Mouse (Mus musculus): ENCODE data around the gene Cdk5rap3. TPM values are rescaled to one million over a fixed set of nuclear protein-coding genes. Genes with fewer than 3 reads are reported as not detected.

The Cdk5rap3 gene
- total RNA-seq, 2 experiments from 2014 or later: 27.5 to 31.8 TPM

DNA sequence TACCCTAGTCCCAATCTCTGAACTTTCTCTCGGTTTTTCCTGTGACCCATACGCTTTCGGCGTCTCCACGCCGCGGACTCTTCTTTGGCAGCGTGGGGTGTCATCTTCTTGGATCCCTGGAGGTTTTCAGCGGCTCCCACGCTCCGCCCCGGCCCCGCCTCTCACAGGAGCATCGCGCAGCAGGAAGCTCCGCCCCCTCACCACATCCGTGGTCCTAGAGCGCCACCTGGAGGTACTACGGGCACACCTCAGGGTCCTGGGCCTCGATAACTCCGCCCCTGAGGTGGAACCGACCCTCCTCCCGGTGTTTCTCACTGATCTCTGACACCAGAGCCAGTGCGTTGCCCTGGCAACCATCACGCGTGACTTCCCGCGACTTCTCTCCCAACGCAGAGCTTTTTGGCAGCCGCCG is 54.4 kb downstream of the Cdk5rap3 start:
- peak; percentile 95 to 96 for DNase-seq (ENCODE audit: low spot score in 2 of 2)

DNA sequence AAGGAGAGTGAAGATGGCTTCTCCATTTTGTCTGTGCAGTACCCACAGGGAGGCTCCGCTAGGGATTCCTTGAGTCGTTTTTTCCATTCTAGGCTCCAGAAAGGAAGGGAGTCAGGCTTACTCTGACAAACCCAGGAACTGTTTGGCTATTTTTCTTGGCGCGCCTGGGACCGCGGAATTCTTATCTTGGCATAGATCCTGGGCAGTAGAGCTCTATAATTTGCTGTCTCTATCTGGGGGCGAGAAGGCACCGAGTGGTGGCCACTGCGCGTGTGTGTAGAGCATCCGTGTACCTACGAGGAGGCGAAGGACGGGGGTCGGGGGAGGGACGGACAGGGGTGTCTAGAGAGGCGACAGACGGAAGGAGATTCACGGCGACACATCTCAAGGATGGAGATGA is 54.9 kb downstream of the Cdk5rap3 start:
- DNase-seq (ENCODE audit: low spot score in 2 of 2): peak in 1 of 2 experiments; percentile 30

DNA sequence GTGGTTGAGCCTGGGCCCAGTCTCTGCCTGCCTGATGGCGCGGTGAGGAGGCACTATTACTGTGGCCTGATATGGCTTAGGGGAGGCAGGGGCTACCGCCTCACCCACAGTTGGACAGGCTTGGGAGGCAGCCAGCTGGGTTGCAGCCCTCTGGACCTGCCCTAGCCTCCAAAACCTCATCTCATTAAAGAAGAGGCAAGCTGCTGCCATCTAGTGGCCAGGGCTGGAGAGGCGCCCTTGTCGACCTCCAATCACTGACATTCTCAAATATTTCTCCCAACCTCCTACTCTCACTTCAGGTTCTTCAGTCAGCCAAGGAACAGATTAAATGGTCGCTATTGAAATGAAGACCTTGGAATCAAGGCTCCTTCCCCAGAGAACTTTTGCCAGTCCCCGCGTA is 55.7 kb downstream of the Cdk5rap3 start:
- DNase-seq (ENCODE audit: low spot score in 2 of 2): peak; percentile 72 to 81

DNA sequence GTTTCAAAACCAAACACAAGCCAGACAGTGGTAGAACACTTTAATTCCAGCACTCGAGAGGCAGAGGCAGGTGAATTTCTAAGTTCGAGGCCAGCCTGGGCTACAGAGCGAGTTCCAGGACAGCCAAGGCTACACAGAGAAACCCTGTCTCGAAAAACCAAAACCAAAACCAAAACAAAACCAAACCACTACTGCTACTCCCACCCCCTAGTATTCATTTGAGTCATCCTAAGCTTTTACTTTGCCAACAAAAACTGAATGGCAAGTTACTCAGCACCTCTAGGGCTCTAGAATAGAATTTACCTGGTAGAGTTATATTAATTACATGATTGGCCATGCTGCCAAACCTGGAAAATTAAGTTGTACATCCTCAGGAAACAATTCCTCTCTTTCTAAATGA is 56.7 kb downstream of the Cdk5rap3 start:
- no peak for DNase-seq (ENCODE audit: low spot score in 2 of 2)

DNA sequence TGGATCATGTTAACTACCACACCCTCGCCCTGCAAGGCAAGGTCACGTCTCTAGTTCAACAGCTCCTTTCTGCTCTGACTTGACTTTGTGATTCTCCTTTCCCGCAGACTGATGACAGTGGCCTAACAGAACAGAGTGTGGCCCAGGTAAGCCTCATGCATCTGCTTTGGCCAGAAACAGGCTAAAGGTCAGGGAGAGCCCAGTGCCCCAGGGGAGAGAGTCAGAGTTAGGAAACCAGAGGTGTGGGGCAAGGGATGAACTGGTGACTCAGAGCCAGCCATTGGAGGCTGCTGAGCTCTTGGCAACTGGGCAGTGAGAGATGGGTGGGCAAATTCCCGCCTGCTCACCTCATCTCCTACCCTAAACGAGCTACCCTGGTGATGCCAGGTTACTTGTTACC is 58.9 kb downstream of the Cdk5rap3 start:
- no peak for DNase-seq (ENCODE audit: low spot score in 2 of 2)

Other genes with a start within 250 kb of the Cdk5rap3 start
- gene Snx11, start 138.9 kb downstream of the Cdk5rap3 start, total RNA-seq (2021): 10 to 100 TPM; 48.8 to 48.9 TPM
- 10 to 100 TPM; 40.8 to 43.3 TPM for gene Cbx1, start 127.4 kb downstream of the Cdk5rap3 start, total RNA-seq (2021)
- 100 to 1,000 TPM; 292 to 305 TPM for gene Nfe2l1, start 86.5 kb downstream of the Cdk5rap3 start, total RNA-seq (2021)
- gene Copz2, start 66.6 kb downstream of the Cdk5rap3 start, total RNA-seq (2021): 1 to 10 TPM; 5.9 to 6.3 TPM
- gene Prr15l, start 11.6 kb upstream of the Cdk5rap3 start, total RNA-seq (2021): not detected
- gene Pnpo, start 27.5 kb upstream of the Cdk5rap3 start, total RNA-seq (2021): 10 to 100 TPM; 41.9 TPM
- 10 to 100 TPM; 11.4 to 11.9 TPM for gene Sp2, start 66.5 kb upstream of the Cdk5rap3 start, total RNA-seq (2021)
- 1 to 10 TPM; 1.4 to 2.0 TPM for gene Sp6, start 96.9 kb upstream of the Cdk5rap3 start, total RNA-seq (2021)
- 1 to 10 TPM; 4.2 to 4.6 TPM for gene Scrn2, start 113.4 kb upstream of the Cdk5rap3 start, total RNA-seq (2021)
- gene Lrrc46, start 124.9 kb upstream of the Cdk5rap3 start, total RNA-seq (2021): under 1 TPM; 0.33 to 0.37 TPM
- 10 to 100 TPM; 67.4 to 70.6 TPM for gene Mrpl10, start 125.1 kb upstream of the Cdk5rap3 start, total RNA-seq (2021)
- 10 to 100 TPM; 12.9 to 13.2 TPM for gene Osbpl7, start 134.1 kb upstream of the Cdk5rap3 start, total RNA-seq (2021)
- gene Tbx21, start 198.8 kb upstream of the Cdk5rap3 start, total RNA-seq (2021): under 1 TPM in 1 of 2 experiments, not detected in 1; 0.21 TPM
- 10 to 100 TPM; 54.8 to 58.4 TPM for gene Tbkbp1, start 235.0 kb upstream of the Cdk5rap3 start, total RNA-seq (2021)

All from left cerebral cortex, adult 18-20 months (tissue).